Mouse (Mus musculus) forebrain, postnatal 0 days (tissue): ENCODE measurements around the gene Nek8. TPM values are rescaled to one million over a fixed set of nuclear protein-coding genes. Genes with fewer than 3 reads are reported as not detected.

Experiments
- ATAC-seq: fragments of 200-750 bp; cut with Nextera tagmentation; 2 replicates; pipeline ENCODE4 v1.8.0; 2017; ENCODE audit warnings: mild to moderate bottlenecking, moderate library complexity
- DNase-seq: peaks from one replicate; pipeline ENCODE4 v3.0.0-alpha.2; 2015
- H3K27ac ChIP-seq: fragments of 300-500 bp; sonication (generic); 2 replicates; pipeline ENCODE4 v1.5.1; 2014; ENCODE audit warnings: low read depth, mild to moderate bottlenecking, antibody characterized with exemption, low read length, moderate library complexity, mixed read lengths
- H3K27me3 ChIP-seq: fragments of 300-500 bp; sonication (generic); 2 replicates; pipeline ENCODE4 v1.6.1; 2014; ENCODE audit warnings: mild to moderate bottlenecking, low read length, mixed read lengths; ENCODE audit not compliant: insufficient read depth
- H3K36me3 ChIP-seq: fragments of 300-500 bp; sonication (generic); 2 replicates; pipeline ENCODE4 v1.6.1; 2014; ENCODE audit warnings: mild to moderate bottlenecking, moderate library complexity; ENCODE audit not compliant: insufficient read depth
- H3K4me1 ChIP-seq: fragments of 300-500 bp; sonication (generic); 2 replicates; pipeline ENCODE4 v1.6.1; 2014; ENCODE audit warnings: antibody characterized with exemption; ENCODE audit not compliant: insufficient read depth
- H3K4me2 ChIP-seq: fragments of 300-500 bp; sonication (generic); 2 replicates; pipeline ENCODE4 v1.6.1; 2014; ENCODE audit warnings: low read depth, mild to moderate bottlenecking, moderate library complexity
- H3K4me3 ChIP-seq: fragments of 300-500 bp; sonication (generic); 2 replicates; pipeline ENCODE4 v1.5.1; 2014; ENCODE audit warnings: low read depth, low read length, mixed read lengths
- H3K9ac ChIP-seq: fragments of 300-500 bp; sonication (generic); 2 replicates; pipeline ENCODE4 v1.6.1; 2014; ENCODE audit warnings: mild to moderate bottlenecking
- H3K9me3 ChIP-seq: fragments of 300-500 bp; sonication (generic); 2 replicates; pipeline ENCODE4 v1.6.1; 2016; ENCODE audit warnings: low read length
- CTCF ChIP-seq: sonication (generic); IDR thresholded peaks from 2 replicates; pipeline ENCODE4 v1.5.1; 2016; ENCODE audit warnings: antibody characterized with exemption, control low read depth, low read depth
- WGBS: fragments of 180-500 bp; shearing (Covaris S2); extraction: QIAGEN DNeasy Blood & Tissue Kit; methylation state at CpG from one replicate; pipeline ENCODE4 v1.1.7; 2014; 5-methylcytosine and 5-hydroxymethylcytosine counted together
- polyA plus RNA-seq: library from polyadenylated mRNA; unstranded; fragments of >200 nt; fragmentation: Nextera tagmentation; extraction: Ambion mirVana; gene quantifications from 2 replicates; pipeline ENCODE4 v1.2.1, GENCODE M21; 2015
- total RNA-seq: library from RNA; depleted of rRNA; stranded (reverse); fragments of >200 nt; gene quantifications from 2 replicates; pipeline ENCODE4 v1.2.3, GENCODE M21; 2014

Gene Nek8
- total and polyA plus RNA-seq, 2 experiments from 2014 or later: 4.7 to 5.7 TPM

GRCm38 (mm10) chr11:78177903-78178858, 1.7 kb upstream of the Nek8 start:
- Histone ChIP-seq H3K9me3 (no peaks in the 10 kb centered on the region), H3K36me3 (peaks cover 22% of the 10 kb centered on the region), H3K27me3 (no peaks in the 10 kb centered on the region), H3K4me3 (peak overlapping the region; percentile 51), H3K4me2 (peak overlapping the region; percentile 73), H3K9ac (peak overlapping the region; percentile 58), H3K4me1 (peaks cover 17% of the 10 kb centered on the region), H3K27ac (peak overlapping the region; percentile 83)
- peak; percentile 99 for TF ChIP-seq CTCF
- ATAC-seq (peak; percentile 92), DNase-seq (peak; percentile 96)
- 1% methylated on average over 75 of the region's 84 CpGs for WGBS

GRCm38 (mm10) chr11:78177437-78177836, 962 bp upstream of the Nek8 start:
- 5% methylated on average over 10 of the region's 10 CpGs for WGBS
- no peak for ATAC-seq
- peaks cover 17% of the 10 kb centered on the region for H3K4me1 ChIP-seq
- no peak overlapping the region for H3K27ac ChIP-seq
- no peaks in the 10 kb centered on the region for H3K27me3 ChIP-seq
- no peaks in the 10 kb centered on the region for H3K9me3 ChIP-seq
- peak overlapping the region; percentile 58 for H3K9ac ChIP-seq
- peak overlapping the region; percentile 51 for H3K4me3 ChIP-seq
- DNase-seq: no peak
- peak overlapping the region; percentile 73 for H3K4me2 ChIP-seq
- H3K36me3 ChIP-seq: peaks cover 22% of the 10 kb centered on the region
- TF ChIP-seq CTCF: no peak

- Histone ChIP-seq H3K36me3 (peaks cover 22% of the 10 kb centered on the region), H3K4me2 (peak overlapping the region; percentile 73), H3K27ac (0 out of 2 replicates have a peak overlapping the region, but pooled peaks have one; percentile 15), H3K9ac (peak overlapping the region; percentile 58; the same call in 1 of the 2 replicates), H3K27me3 (no peaks in the 10 kb centered on the region), H3K9me3 (no peaks in the 10 kb centered on the region), H3K4me3 (peak overlapping the region; percentile 51), H3K4me1 (peaks cover 12% of the 10 kb centered on the region)
- TF ChIP-seq CTCF: no peak
- under 1% methylated on average over 23 of the region's 23 CpGs for WGBS
- ATAC-seq (no peak), DNase-seq (no peak)
These were observed 443 bp upstream of the Nek8 start for GRCm38 (mm10) chr11:78176905-78177331.

GRCm38 (mm10) chr11:78175771-78176401, 589 bp downstream of the Nek8 start:
- 4% methylated on average over 9 of the region's 10 CpGs for WGBS
- H3K9me3 ChIP-seq: no peaks in the 10 kb centered on the region
- H3K4me1 ChIP-seq: peaks cover 8% of the 10 kb centered on the region; the same call in 1 of the 2 replicates
- ATAC-seq (no peak), DNase-seq (peak; percentile 37)
- TF ChIP-seq CTCF: peak; percentile 38
- H3K9ac ChIP-seq: peak overlapping the region; percentile 34; the same call in 1 of the 2 replicates
- peak overlapping the region; percentile 73 for H3K4me2 ChIP-seq
- H3K36me3 ChIP-seq: peaks cover 16% of the 10 kb centered on the region
- peak overlapping the region; percentile 51 for H3K4me3 ChIP-seq
- no peaks in the 10 kb centered on the region for H3K27me3 ChIP-seq
- H3K27ac ChIP-seq: no peak overlapping the region

- Histone ChIP-seq H3K27ac (no peak overlapping the region), H3K9ac (no peak overlapping the region), H3K4me2 (no peak overlapping the region), H3K27me3 (no peaks in the 10 kb centered on the region), H3K4me1 (peaks cover 8% of the 10 kb centered on the region; the same call in 1 of the 2 replicates), H3K36me3 (0 out of 2 replicates have a peak, but pooled peaks cover 2% of the 10 kb centered on the region), H3K4me3 (no peak overlapping the region), H3K9me3 (no peaks in the 10 kb centered on the region)
- 83% methylated on average over 3 of the region's 3 CpGs for WGBS
- ATAC-seq (no peak), DNase-seq (no peak)
- TF ChIP-seq CTCF: no peak
These were observed 2.0 kb downstream of the Nek8 start for GRCm38 (mm10) chr11:78174506-78174905.

- Histone ChIP-seq H3K4me2 (no peak overlapping the region), H3K27me3 (no peaks in the 10 kb centered on the region), H3K36me3 (no peaks in the 10 kb centered on the region), H3K9ac (no peak overlapping the region), H3K27ac (no peak overlapping the region), H3K4me1 (peaks cover 8% of the 10 kb centered on the region; the same call in 1 of the 2 replicates), H3K4me3 (no peak overlapping the region), H3K9me3 (no peaks in the 10 kb centered on the region)
- ATAC-seq: no peak
- WGBS: 87% methylated on average over 19 of the region's 19 CpGs
- DNase-seq: no peak
- TF ChIP-seq CTCF: no peak
These were observed 3.6 kb downstream of the Nek8 start for GRCm38 (mm10) chr11:78172748-78173383.
